Mouse (Mus musculus): ENCODE results near the gene Hdac5. TPM values are rescaled to one million over a fixed set of nuclear protein-coding genes. Genes with fewer than 3 reads are reported as not detected.
A peak's percentile ranks its signal among the peaks of the same experiment; 100 is the strongest.

Hdac5 gene
- polyA plus RNA-seq, 1 experiment from 2014 or later: 70.6 TPM

DNA sequence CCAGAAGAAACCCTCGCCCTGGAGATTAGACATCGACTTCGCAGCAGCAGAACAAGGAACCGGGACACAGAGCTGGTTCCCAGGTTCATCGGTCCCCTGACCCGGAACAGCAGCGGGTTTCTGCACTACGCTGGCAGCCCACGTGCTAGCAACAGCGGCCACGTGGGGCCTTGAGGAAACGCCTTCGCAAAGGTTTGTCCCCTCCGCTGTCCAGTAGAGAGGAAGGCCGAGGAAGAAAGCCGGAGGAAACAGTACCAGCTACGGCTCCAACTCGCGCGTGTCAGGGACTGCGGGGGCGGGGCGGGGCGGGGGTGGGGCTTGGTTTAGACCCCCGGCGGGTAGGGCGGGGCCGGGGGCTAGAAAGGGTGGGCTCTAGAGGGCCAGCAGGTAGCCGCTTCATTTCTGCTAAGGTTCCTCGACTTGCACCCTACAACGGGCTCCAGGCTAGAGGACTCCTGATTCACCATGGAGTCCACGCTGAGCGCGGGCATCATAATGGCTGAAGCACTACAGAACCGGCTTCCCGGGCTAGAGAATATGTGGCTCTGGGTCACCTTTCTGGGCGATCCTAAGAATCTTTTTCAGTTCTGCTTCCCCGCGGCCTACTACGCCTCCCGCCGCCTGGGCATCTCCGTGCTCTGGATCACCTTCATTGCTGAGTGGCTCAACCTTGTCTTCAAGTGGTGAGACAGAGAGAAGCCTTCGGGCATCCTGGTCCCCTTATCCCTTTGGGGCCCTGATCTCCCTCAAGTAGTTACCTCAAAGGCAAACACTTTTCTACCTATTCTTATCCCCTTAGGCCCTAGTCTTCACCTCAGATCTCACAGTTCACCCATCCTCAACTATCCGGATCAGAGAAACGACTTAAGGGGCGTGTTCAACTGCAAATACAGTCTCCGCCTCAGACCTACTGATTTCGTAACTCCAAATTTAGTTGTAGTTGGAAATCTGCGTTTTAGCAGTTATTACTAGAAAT, 40.2 kb downstream of the Hdac5 start, which contains the start of gene G6pc3:
G6pc3 (plus strand) TSS at position 160 of the 976 bp plus-strand sequence.
- Histone ChIP-seq H3K4me3 (replicated peaks) (peak within 1 kb of the TSS; percentile 58), H3K36me3 (replicated peaks) (peaks cover 19% of the 10 kb centered on the region), H3K27me3 (no peaks in the 10 kb centered on the region), H3K9ac (peak within 1 kb of the TSS; percentile 68), H3K27ac (peak within 1 kb of the TSS; percentile 75), H3K4me2 (peak within 1 kb of the TSS; percentile 72), H3K4me1 (peaks cover 24% of the 10 kb centered on the region), H3K9me3 (no peaks in the 10 kb centered on the region)
- 3% methylated on average over 45 of the region's 50 CpGs for WGBS
- ATAC-seq (ENCODE audit: low FRiP score): peak; percentile 77

- Histone ChIP-seq H3K27me3 (no peaks in the 10 kb centered on the region), H3K27ac (no peak overlapping the region), H3K4me3 (replicated peaks) (peak overlapping the region; percentile 58), H3K36me3 (replicated peaks) (peaks cover 11% of the 10 kb centered on the region), H3K9ac (peak overlapping the region; percentile 68; the same call in 1 of the 2 replicates), H3K9me3 (no peaks in the 10 kb centered on the region), H3K4me1 (peaks cover 28% of the 10 kb centered on the region), H3K4me2 (peak overlapping the region; percentile 72)
- 62% methylated on average over 6 of the region's 6 CpGs for WGBS
- ATAC-seq (ENCODE audit: low FRiP score): no peak
Observed at GRCm38 (mm10) chr11:102188980-102189379, 41.0 kb downstream of the Hdac5 start.

DNA sequence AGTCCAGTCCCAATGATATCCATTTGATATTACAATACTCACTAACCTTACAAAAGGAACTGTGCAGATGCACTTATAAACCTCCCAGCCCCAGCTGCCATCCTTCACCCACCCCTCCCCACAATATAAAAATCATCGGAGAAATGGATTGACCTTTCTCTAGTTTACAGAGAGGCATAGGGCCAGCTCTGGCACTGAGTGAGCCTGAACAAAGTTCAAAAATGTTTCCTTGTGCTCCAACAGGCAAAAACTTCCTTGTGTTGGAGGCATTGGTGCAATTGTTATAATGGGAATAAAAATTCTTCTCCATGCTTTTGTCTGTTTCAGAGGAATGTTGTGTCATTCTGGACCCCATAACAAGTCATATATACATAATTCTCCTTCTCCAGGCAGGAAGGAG, 43.7 kb downstream of the Hdac5 start:
- Histone ChIP-seq H3K9me3 (no peaks in the 10 kb centered on the region), H3K27ac (no peak overlapping the region), H3K4me2 (no peak overlapping the region), H3K9ac (no peak overlapping the region), H3K36me3 (replicated peaks) (peaks cover 11% of the 10 kb centered on the region), H3K4me1 (peaks cover 37% of the 10 kb centered on the region), H3K27me3 (no peaks in the 10 kb centered on the region), H3K4me3 (replicated peaks) (no peak overlapping the region)
- 86% methylated on average over 1 of the region's 1 CpGs for WGBS
- ATAC-seq (ENCODE audit: low FRiP score): no peak

DNA sequence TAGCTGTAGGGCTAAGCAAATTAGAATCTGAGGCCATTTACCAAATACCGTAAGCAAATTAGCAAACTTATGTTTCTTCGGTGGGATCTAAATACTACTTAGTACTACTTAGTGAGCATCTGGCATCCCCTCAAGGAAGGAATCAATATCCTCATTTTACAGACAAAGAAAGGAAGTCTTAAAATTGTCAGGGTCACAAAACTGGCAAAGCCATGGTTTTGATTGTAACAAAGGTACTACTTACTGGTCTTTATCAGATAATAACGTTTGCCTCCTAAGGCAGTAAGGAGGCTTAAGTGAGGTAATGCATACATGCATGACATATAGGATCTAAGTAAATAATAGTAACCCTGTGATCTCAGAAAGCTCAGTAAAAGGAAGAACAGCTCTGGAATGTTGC, 44.3 kb downstream of the Hdac5 start:
- WGBS: 58% methylated on average over 3 of the region's 3 CpGs
- ATAC-seq (ENCODE audit: low FRiP score): no peak
- Histone ChIP-seq H3K4me1 (peaks cover 31% of the 10 kb centered on the region), H3K36me3 (replicated peaks) (peaks cover 17% of the 10 kb centered on the region), H3K27ac (peak overlapping the region; percentile 96), H3K4me3 (replicated peaks) (peak overlapping the region; percentile 90), H3K27me3 (no peaks in the 10 kb centered on the region), H3K4me2 (peak overlapping the region; percentile 78), H3K9me3 (no peaks in the 10 kb centered on the region), H3K9ac (no peak overlapping the region)

DNA sequence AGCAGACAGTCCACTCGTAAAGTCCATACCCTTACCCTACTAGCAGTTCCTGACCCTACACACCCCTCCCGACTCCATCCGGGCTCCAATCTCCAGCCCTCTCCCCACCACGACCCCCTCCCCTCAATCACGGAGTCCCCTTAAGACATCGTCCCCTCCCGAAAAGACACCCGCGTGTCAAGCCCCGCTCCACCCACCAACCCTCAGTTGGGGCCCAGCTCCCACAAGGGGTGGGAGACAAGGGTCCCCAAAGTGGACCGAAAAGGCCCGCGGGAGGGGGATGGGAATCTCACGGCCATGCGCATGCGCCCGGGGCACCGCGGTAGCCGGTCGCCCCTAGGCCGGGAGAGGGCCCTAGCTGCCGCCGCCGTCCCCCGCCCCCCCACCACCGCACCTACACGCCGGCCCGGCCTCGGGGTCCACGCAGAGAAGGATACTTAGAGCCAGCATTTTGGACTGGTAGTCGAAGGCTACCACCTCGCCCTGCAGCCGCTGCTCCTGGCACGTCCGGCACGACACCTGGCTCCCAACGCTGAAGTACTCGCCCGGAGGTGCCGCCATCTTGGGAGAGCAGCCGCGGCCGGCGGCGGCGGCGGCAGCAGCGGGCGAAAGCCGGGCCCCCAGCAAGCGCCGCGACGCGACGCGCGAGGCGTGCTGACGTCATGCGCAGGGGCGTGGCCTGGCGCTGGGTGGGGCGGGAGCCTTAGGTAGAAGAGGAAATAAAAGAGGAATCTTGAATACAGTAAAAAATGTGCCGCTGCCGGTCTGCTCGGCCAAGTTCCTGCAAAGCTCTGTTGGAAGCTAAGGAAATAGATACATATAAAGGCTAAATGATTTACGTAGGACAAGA, 45.1 kb downstream of the Hdac5 start, which contains the start of gene Lsm12:
Lsm12 (minus strand) TSS at position 651 of the 850 bp plus-strand sequence.
- no peaks in the 10 kb centered on the region for H3K9me3 ChIP-seq
- H3K27ac ChIP-seq: peak within 1 kb of the TSS; percentile 96
- H3K9ac ChIP-seq: peak within 1 kb of the TSS; percentile 93
- peak within 1 kb of the TSS; percentile 78 for H3K4me2 ChIP-seq
- H3K36me3 ChIP-seq (replicated peaks): peaks cover 24% of the 10 kb centered on the region
- peak; percentile 90 for ATAC-seq (ENCODE audit: low FRiP score)
- H3K4me1 ChIP-seq: peaks cover 30% of the 10 kb centered on the region
- under 1% methylated on average over 65 of the region's 70 CpGs for WGBS
- H3K27me3 ChIP-seq: no peaks in the 10 kb centered on the region
- H3K4me3 ChIP-seq (replicated peaks): peak within 1 kb of the TSS; percentile 90

GRCm38 (mm10) chr11:102184253-102184645, 45.7 kb downstream of the Hdac5 start:
- Histone ChIP-seq H3K36me3 (replicated peaks) (peaks cover 25% of the 10 kb centered on the region), H3K27me3 (no peaks in the 10 kb centered on the region), H3K4me3 (replicated peaks) (peak overlapping the region; percentile 90), H3K9me3 (no peaks in the 10 kb centered on the region), H3K9ac (peak overlapping the region; percentile 93), H3K4me2 (peak overlapping the region; percentile 78), H3K27ac (peak overlapping the region; percentile 96; the same call in 1 of the 2 replicates), H3K4me1 (peaks cover 29% of the 10 kb centered on the region)
- 6% methylated on average over 7 of the region's 7 CpGs for WGBS
- peak; percentile 49; the same call in 1 of the 2 replicates for ATAC-seq (ENCODE audit: low FRiP score)

DNA sequence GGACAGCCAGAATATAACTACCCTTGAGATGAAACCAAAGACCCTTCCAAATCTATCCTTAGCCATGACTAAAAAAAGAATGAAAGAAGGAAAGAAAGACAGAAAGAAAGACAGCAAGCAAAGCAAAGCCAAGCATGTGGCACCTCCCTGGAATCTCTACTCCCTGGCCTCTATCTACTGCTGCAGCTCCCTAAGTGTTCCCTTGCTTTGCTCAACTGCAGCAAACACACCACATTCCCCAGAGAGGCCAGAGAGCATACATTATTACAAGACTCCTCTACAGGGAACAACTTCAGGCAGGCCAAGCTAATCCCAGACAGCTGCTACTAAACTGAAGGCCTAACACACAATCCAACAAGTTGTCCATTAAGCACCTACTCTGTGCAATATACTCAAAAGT, 50.1 kb downstream of the Hdac5 start:
- H3K4me2 ChIP-seq: no peak overlapping the region
- H3K4me1 ChIP-seq: peaks cover 23% of the 10 kb centered on the region
- H3K4me3 ChIP-seq (replicated peaks): no peak overlapping the region
- no peaks in the 10 kb centered on the region for H3K9me3 ChIP-seq
- peaks cover 59% of the 10 kb centered on the region for H3K36me3 ChIP-seq (replicated peaks)
- H3K27ac ChIP-seq: no peak overlapping the region
- H3K27me3 ChIP-seq: no peaks in the 10 kb centered on the region
- ATAC-seq (ENCODE audit: low FRiP score): no peak
- no peak overlapping the region for H3K9ac ChIP-seq

DNA sequence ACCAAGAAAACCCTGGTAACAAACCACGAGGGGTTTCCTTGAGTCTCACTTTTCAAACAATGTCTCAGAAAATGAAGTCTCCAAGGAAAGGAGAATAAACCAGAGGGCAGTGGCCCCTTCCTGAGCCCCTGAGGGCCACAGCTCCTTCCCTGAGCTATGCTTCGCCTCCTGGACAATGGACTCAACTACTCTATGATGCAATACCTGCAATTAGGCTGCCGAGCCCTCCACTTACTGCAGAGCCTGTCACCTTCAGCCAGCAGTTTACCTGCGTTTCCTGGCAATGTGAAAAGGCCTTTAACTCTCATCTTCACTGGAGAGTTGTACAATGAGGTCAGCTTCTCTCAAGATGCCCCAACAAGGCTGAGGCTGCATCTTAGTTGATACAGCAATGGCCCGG, 61.3 kb downstream of the Hdac5 start:
- no peaks in the 10 kb centered on the region for H3K4me1 ChIP-seq
- no peak overlapping the region for H3K27ac ChIP-seq
- peaks cover 79% of the 10 kb centered on the region for H3K36me3 ChIP-seq (replicated peaks)
- H3K4me3 ChIP-seq (replicated peaks): no peak overlapping the region
- no peaks in the 10 kb centered on the region for H3K9me3 ChIP-seq
- 93% methylated on average over 5 of the region's 5 CpGs for WGBS
- ATAC-seq (ENCODE audit: low FRiP score): no peak
- H3K9ac ChIP-seq: no peak overlapping the region
- H3K4me2 ChIP-seq: no peak overlapping the region
- no peaks in the 10 kb centered on the region for H3K27me3 ChIP-seq

- Histone ChIP-seq H3K9ac (no peak overlapping the region), H3K27me3 (no peaks in the 10 kb centered on the region), H3K36me3 (replicated peaks) (peaks cover 84% of the 10 kb centered on the region), H3K4me2 (no peak overlapping the region), H3K4me3 (replicated peaks) (no peak overlapping the region), H3K9me3 (no peaks in the 10 kb centered on the region), H3K4me1 (no peaks in the 10 kb centered on the region), H3K27ac (no peak overlapping the region)
- ATAC-seq (ENCODE audit: low FRiP score): no peak
- WGBS: 90% methylated on average over 5 of the region's 5 CpGs
Observed at GRCm38 (mm10) chr11:102167539-102167938, 62.4 kb downstream of the Hdac5 start.

DNA sequence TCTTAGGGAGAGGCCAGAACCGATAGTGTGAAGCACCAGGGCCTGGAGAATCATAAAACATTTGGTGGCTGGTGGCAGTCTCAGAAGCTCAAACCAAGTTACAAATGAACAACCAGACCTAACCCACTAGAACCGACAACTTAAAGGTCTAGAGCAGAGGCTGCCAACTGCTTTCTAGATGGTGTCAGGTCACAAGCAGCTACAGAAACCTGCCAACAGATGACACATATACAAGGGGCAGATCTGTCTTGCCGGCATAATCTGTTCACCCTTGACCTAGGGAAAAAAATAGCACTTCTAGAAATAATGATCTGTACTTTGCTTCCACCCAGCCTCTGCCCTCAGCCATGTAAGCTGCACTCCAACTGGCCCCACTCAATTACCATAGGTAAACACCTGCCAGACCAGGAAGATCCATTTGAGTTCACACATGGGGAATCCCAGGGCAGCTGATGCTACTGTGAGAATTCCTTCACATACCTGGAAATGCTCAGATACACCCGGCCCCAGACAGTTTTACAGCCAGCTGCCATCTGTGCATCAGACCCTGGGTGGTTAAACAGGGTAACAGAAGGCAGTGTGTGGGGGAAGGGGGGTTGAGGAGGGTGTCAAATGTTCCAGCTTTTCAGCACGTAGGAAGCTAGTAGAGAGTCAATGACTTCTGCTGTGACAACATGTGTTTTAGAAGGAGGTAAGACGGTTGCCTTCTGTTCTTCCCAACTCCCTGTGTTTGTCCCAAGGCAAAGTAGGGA, 63.8 kb downstream of the Hdac5 start:
- Histone ChIP-seq H3K27ac (no peak overlapping the region), H3K9me3 (no peaks in the 10 kb centered on the region), H3K36me3 (replicated peaks) (peaks cover 88% of the 10 kb centered on the region), H3K4me1 (no peaks in the 10 kb centered on the region), H3K9ac (no peak overlapping the region), H3K4me2 (no peak overlapping the region), H3K27me3 (no peaks in the 10 kb centered on the region), H3K4me3 (replicated peaks) (no peak overlapping the region)
- 83% methylated on average over 6 of the region's 6 CpGs for WGBS
- no peak for ATAC-seq (ENCODE audit: low FRiP score)

DNA sequence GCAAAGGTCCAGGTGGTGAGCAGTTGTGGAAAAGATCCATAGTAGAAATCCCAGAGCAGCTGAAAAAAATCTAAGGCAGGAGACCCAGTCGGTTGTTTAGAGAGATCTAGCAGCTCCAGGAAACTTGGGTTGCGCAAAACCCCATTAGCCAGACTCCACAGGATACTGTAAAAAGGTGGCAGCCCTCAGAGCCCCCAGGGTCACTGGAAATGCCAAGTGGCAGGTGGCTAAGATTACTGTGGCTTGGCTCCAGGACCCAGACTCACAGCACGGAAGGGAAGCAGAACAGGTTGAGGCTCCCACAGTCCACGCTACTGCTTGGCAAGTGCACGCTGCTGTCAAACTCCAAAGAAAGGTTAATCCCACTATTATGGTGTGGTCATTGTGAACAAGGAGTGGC, 70.2 kb downstream of the Hdac5 start:
- ATAC-seq (ENCODE audit: low FRiP score): no peak
- Histone ChIP-seq H3K36me3 (replicated peaks) (peaks cover 38% of the 10 kb centered on the region), H3K9me3 (no peaks in the 10 kb centered on the region), H3K27ac (no peak overlapping the region), H3K27me3 (no peaks in the 10 kb centered on the region), H3K4me1 (peaks cover 10% of the 10 kb centered on the region), H3K4me2 (no peak overlapping the region), H3K4me3 (replicated peaks) (no peak overlapping the region), H3K9ac (no peak overlapping the region)
- WGBS: 75% methylated on average over 5 of the region's 5 CpGs
